31 mouse cellular contexts compared by ENCODE assay signal in the genomic region with DNA sequence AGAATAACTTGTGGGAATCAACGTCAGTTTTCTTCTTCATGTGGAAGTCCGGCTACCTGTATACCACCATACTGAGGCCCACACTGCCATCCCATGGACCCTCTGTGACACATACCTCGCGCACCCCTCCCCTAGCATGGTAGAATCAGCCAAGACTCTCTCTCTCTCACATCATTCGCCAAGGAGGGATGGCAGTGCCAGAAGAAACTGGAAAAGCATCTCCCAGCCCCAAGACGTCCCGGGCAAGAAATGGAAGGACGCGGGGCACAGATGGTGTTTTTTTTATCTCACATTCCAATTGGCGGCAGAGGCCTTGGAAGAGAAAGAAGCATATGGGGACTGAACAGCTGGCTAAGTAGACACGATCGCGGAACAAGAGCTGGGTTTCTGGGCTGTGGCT.
DNase-seq lines count a peak whose midpoint lies in the region; ATAC-seq lines count a peak whose summit lies in the region.
"Had no signal": no experiment of that assay in that cellular context is flagged by ENCODE, and none has a peak within 500 bp of the region (broad histone marks: within the 10 kb centered on the region; RNA-seq: fewer than 3 reads in every experiment).

No protein-coding gene starts in this region.

- peak; percentile 66; the same call in 1 of the 2 replicates for ATAC-seq in forebrain, embryonic 13.5 days
- no peak for ATAC-seq in forebrain, embryonic 12.5 days (ENCODE audit: low FRiP score)
- 0 out of 2 replicates have a peak, but pooled peaks have one; percentile 39 for ATAC-seq in frontal cortex, adult (ENCODE audit: low TSS enrichment)
- ATAC-seq: hindbrain, postnatal 0 days; inflammation-experienced regulatory T-cells, adult 6 months; intestine, embryonic 16.5 days; Patski had no signal

- H3K9ac ChIP-seq in forebrain, embryonic 13.5 days, result no peak overlapping the region
- no peak overlapping the region for H3K9ac ChIP-seq in forebrain, embryonic 12.5 days
- H3K9ac ChIP-seq: embryonic facial prominence, embryonic 12.5 days; heart, embryonic 15.5 days; hindbrain, embryonic 14.5 days had no signal

- no peaks in the 10 kb centered on the region for H3K36me3 ChIP-seq in forebrain, embryonic 13.5 days (ENCODE audit: poor library complexity, severe bottlenecking)
- no peaks in the 10 kb centered on the region for H3K36me3 ChIP-seq in forebrain, embryonic 12.5 days (replicated peaks)
- H3K36me3 ChIP-seq: embryonic facial prominence, embryonic 12.5 days; G1E; heart, embryonic 15.5 days had no signal

- DNase-seq in frontal cortex, postnatal 10 days (ENCODE audit: low spot score in 2 of 2), result no peak
- peak; percentile 51 for DNase-seq in brain, adult 2 months (ENCODE audit: low read depth, low spot score)
- DNase-seq in brain, embryonic 18.5 days (ENCODE audit: low read depth, low spot score), result peak; percentile 45
- no peak for DNase-seq in heart, adult 9 months (ENCODE audit: low spot score in 2 of 2)
- DNase-seq in urinary bladder, postnatal 25 days (ENCODE audit: low spot score), result no peak
- DNase-seq: adrenal gland, postnatal 10 days; adrenal gland, postnatal 36 days; B cell, adult 2 months; cerebellum, adult 18-20 months; cerebellum, adult 9-10 months; cerebellum, postnatal 14 days; gastrocnemius, postnatal 10 days; gastrocnemius, postnatal 36 days; heart, adult 2 months; heart, postnatal 10 days; heart, postnatal 36 days; kidney, adult 18-20 months; kidney, adult 9 months had no signal

- H3K9me3 ChIP-seq in forebrain, embryonic 13.5 days (replicated peaks), result no peaks in the 10 kb centered on the region
- no peaks in the 10 kb centered on the region for H3K9me3 ChIP-seq in forebrain, embryonic 12.5 days
- H3K9me3 ChIP-seq: embryonic facial prominence, embryonic 12.5 days; G1E; heart, embryonic 15.5 days had no signal

- no peaks in the 10 kb centered on the region for H3K4me1 ChIP-seq in forebrain, embryonic 13.5 days
- H3K4me1 ChIP-seq in forebrain, embryonic 12.5 days, result no peaks in the 10 kb centered on the region
- H3K4me1 ChIP-seq: embryonic facial prominence, embryonic 12.5 days; heart, embryonic 15.5 days had no signal

- H3K4me2 ChIP-seq in forebrain, embryonic 13.5 days, result no peak overlapping the region
- H3K4me2 ChIP-seq in forebrain, embryonic 12.5 days, result no peak overlapping the region
- H3K4me2 ChIP-seq: embryonic facial prominence, embryonic 12.5 days; heart, embryonic 11.5 days; heart, embryonic 15.5 days; hindbrain, embryonic 14.5 days had no signal

- no peak overlapping the region for H3K27ac ChIP-seq in forebrain, embryonic 13.5 days
- no peak overlapping the region for H3K27ac ChIP-seq in forebrain, embryonic 12.5 days
- H3K27ac ChIP-seq: embryonic facial prominence, embryonic 12.5 days; heart, adult 2 months; heart, embryonic 15.5 days; hindbrain, embryonic 14.5 days; hindbrain, postnatal 0 days had no signal

- WGBS in forebrain, embryonic 13.5 days, result 78% methylated on average over 13 of the region's 13 CpGs
- 89% methylated on average over 13 of the region's 13 CpGs for WGBS in forebrain, embryonic 12.5 days

- 0 out of 2 replicates have a peak, but pooled peaks cover 2% of the 10 kb centered on the region for H3K27me3 ChIP-seq in forebrain, embryonic 13.5 days
- peaks cover 6% of the 10 kb centered on the region; the same call in 1 of the 2 replicates for H3K27me3 ChIP-seq in forebrain, embryonic 12.5 days
- H3K27me3 ChIP-seq: embryonic facial prominence, embryonic 12.5 days; heart, embryonic 15.5 days; Patski had no signal

- H3K4me3 ChIP-seq in forebrain, embryonic 13.5 days, result no peak overlapping the region
- no peak overlapping the region for H3K4me3 ChIP-seq in forebrain, embryonic 12.5 days (replicated peaks)
- H3K4me3 ChIP-seq: embryonic facial prominence, embryonic 12.5 days; erythroblast, embryonic 14.5 days; heart, adult 2 months; heart, embryonic 15.5 days had no signal

Comparison
In these comparisons a context has a peak if more than half of its experiments do, and no peak if none do; other contexts are left out.
1. DNase-seq: peak in brain, adult 2 months (single experiment) and brain, embryonic 18.5 days (single experiment); none in frontal cortex, postnatal 10 days (0 of 2), heart, adult 9 months (0 of 2) and urinary bladder, postnatal 25 days (single experiment).